Mouse (Mus musculus) olfactory bulb, adult 2 months (tissue): ENCODE measurements around the gene Fbxo45.

Experiments
- CTCF ChIP-seq: fragments of 200-500 bp; IDR thresholded peaks from 2 replicates; pipeline ENCODE4 v1.5.1; 2012; ENCODE audit warnings: low read depth, mild to moderate bottlenecking, low read length, moderate library complexity; ENCODE audit not compliant: insufficient read depth
- POLR2A ChIP-seq: fragments of 200-500 bp; IDR thresholded peaks from 2 replicates; pipeline ENCODE4 v1.6.1; 2012; ENCODE audit warnings: mild to moderate bottlenecking, low read depth, low read length, moderate library complexity; ENCODE audit not compliant: insufficient read depth

DNA sequence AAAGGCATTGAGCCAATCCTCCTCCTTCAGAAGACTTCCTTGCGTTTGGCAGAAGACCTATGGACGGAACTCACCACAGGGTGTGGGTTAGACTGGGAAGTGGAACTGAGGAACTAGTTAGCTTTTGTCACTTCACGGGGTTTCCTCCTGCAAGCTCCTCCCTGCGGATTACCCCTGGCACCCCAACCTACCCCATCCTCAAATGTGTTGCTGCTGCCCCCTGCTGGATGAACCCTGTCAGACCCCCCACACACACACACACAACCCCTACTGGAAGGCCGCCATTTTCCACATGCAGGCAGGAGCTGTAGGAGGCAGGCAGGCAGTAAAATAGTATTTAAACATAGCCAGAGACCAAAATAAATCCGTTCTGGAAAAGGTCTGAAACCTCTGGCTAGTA lies 44.3 kb downstream of the Fbxo45 start:
- TF ChIP-seq POLR2A (no peak), CTCF (peak; percentile 54)
